Mouse (Mus musculus): ENCODE results near the gene Babam2. TPM values are rescaled to one million over a fixed set of nuclear protein-coding genes. Genes with fewer than 3 reads are reported as not detected.

Gene Babam2
- total and polyA plus RNA-seq, 3 experiments, result 44.6 to 214 (median 65.0) TPM

- H3K36me3 ChIP-seq (replicated peaks), result peaks cover 9% of the 10 kb centered on the region
- TF ChIP-seq GATA1 (IDR thresholded peaks at IDR 0.05; ENCODE audit: borderline replicate concordance, low read length) (no peak), GATA2 (IDR thresholded peaks at IDR 0.05; ENCODE audit: borderline replicate concordance, low read depth, low read length) (no peak)
- ATAC-seq (ENCODE audit: extremely low read depth, insufficient number of reproducible peaks, low FRiP score, poor library complexity, severe bottlenecking) (no peak), DNase-seq (ENCODE audit: low spot score) (no peak)
- H3K27me3 ChIP-seq (ENCODE audit: insufficient read depth, low read length), result no peaks in the 10 kb centered on the region
- no peaks in the 10 kb centered on the region for H3K4me1 ChIP-seq (ENCODE audit: insufficient read depth, low read depth, low read length)
- H3K9me3 ChIP-seq (replicated peaks), result no peaks in the 10 kb centered on the region
- H3K4me3 ChIP-seq (ENCODE audit: low read depth, low read length), result no peak overlapping the region
Measured at GRCm38 (mm10) chr5:31949389-31949788, 251.9 kb downstream of the Babam2 start.

GRCm38 (mm10) chr5:31950532-31950931 lies 253.0 kb downstream of the Babam2 start:
- TF ChIP-seq GATA1 (IDR thresholded peaks at IDR 0.05; ENCODE audit: borderline replicate concordance, low read length), result no peak
- TF ChIP-seq TAL1 (conservative IDR thresholded peaks at IDR 0.05; ENCODE audit: low read depth, low read length), result no peak
- TF ChIP-seq CTCF (IDR thresholded peaks at IDR 0.05; ENCODE audit: low read depth, low read length), result no peak
- TF ChIP-seq POLR2AphosphoS5 (IDR thresholded peaks at IDR 0.05; ENCODE audit: insufficient replicate concordance, low read depth, low read length), result no peak
- no peak for TF ChIP-seq GATA2 (IDR thresholded peaks at IDR 0.05; ENCODE audit: borderline replicate concordance, low read depth, low read length)
- no peaks in the 10 kb centered on the region for H3K4me1 ChIP-seq (ENCODE audit: insufficient read depth, low read depth, low read length)
- H3K27me3 ChIP-seq (ENCODE audit: insufficient read depth, low read length), result no peaks in the 10 kb centered on the region
- no peaks in the 10 kb centered on the region for H3K9me3 ChIP-seq (replicated peaks)
- peaks cover 9% of the 10 kb centered on the region for H3K36me3 ChIP-seq (replicated peaks)
- DNase-seq (ENCODE audit: low spot score), result no peak
- no peak for ATAC-seq (ENCODE audit: extremely low read depth, insufficient number of reproducible peaks, low FRiP score, poor library complexity, severe bottlenecking)
- H3K4me3 ChIP-seq (ENCODE audit: low read depth, low read length), result no peak overlapping the region

GRCm38 (mm10) chr5:31955184-31955583 lies 257.7 kb downstream of the Babam2 start:
- Histone ChIP-seq H3K27me3 (ENCODE audit: insufficient read depth, low read length) (no peaks in the 10 kb centered on the region), H3K36me3 (replicated peaks) (peaks cover 4% of the 10 kb centered on the region), H3K4me1 (ENCODE audit: insufficient read depth, low read depth, low read length) (no peaks in the 10 kb centered on the region), H3K4me3 (ENCODE audit: low read depth, low read length) (no peak overlapping the region), H3K9me3 (replicated peaks) (no peaks in the 10 kb centered on the region)
- TF ChIP-seq POLR2AphosphoS5 (IDR thresholded peaks at IDR 0.05; ENCODE audit: insufficient replicate concordance, low read depth, low read length) (no peak), CTCF (IDR thresholded peaks at IDR 0.05; ENCODE audit: low read depth, low read length) (no peak), GATA2 (IDR thresholded peaks at IDR 0.05; ENCODE audit: borderline replicate concordance, low read depth, low read length) (no peak), GATA1 (IDR thresholded peaks at IDR 0.05; ENCODE audit: borderline replicate concordance, low read length) (no peak), TAL1 (conservative IDR thresholded peaks at IDR 0.05; ENCODE audit: low read depth, low read length) (no peak)
- no peak for DNase-seq (ENCODE audit: low spot score)
- ATAC-seq (ENCODE audit: extremely low read depth, insufficient number of reproducible peaks, low FRiP score, poor library complexity, severe bottlenecking), result no peak

GRCm38 (mm10) chr5:31956336-31956735 lies 258.9 kb downstream of the Babam2 start:
- DNase-seq (ENCODE audit: low spot score) (no peak), ATAC-seq (ENCODE audit: extremely low read depth, insufficient number of reproducible peaks, low FRiP score, poor library complexity, severe bottlenecking) (no peak)
- H3K4me1 ChIP-seq (ENCODE audit: insufficient read depth, low read depth, low read length), result peaks cover 9% of the 10 kb centered on the region
- TF ChIP-seq CTCF (IDR thresholded peaks at IDR 0.05; ENCODE audit: low read depth, low read length) (no peak), GATA1 (IDR thresholded peaks at IDR 0.05; ENCODE audit: borderline replicate concordance, low read length) (no peak), TAL1 (conservative IDR thresholded peaks at IDR 0.05; ENCODE audit: low read depth, low read length) (no peak), GATA2 (IDR thresholded peaks at IDR 0.05; ENCODE audit: borderline replicate concordance, low read depth, low read length) (no peak), POLR2AphosphoS5 (IDR thresholded peaks at IDR 0.05; ENCODE audit: insufficient replicate concordance, low read depth, low read length) (no peak)
- peaks cover 4% of the 10 kb centered on the region for H3K36me3 ChIP-seq (replicated peaks)
- H3K4me3 ChIP-seq (ENCODE audit: low read depth, low read length), result no peak overlapping the region
- no peaks in the 10 kb centered on the region for H3K9me3 ChIP-seq (replicated peaks)
- H3K27me3 ChIP-seq (ENCODE audit: insufficient read depth, low read length), result no peaks in the 10 kb centered on the region

GRCm38 (mm10) chr5:31959886-31960285 lies 262.4 kb downstream of the Babam2 start:
- no peak for DNase-seq (ENCODE audit: low spot score)
- Histone ChIP-seq H3K27me3 (ENCODE audit: insufficient read depth, low read length) (no peaks in the 10 kb centered on the region), H3K36me3 (replicated peaks) (peaks cover 7% of the 10 kb centered on the region), H3K4me1 (ENCODE audit: insufficient read depth, low read depth, low read length) (peaks cover 19% of the 10 kb centered on the region), H3K9me3 (replicated peaks) (no peaks in the 10 kb centered on the region), H3K4me3 (ENCODE audit: low read depth, low read length) (no peak overlapping the region)
- no peak for TF ChIP-seq TAL1 (conservative IDR thresholded peaks at IDR 0.05; ENCODE audit: low read depth, low read length)
- ATAC-seq (ENCODE audit: extremely low read depth, insufficient number of reproducible peaks, low FRiP score, poor library complexity, severe bottlenecking), result no peak

GRCm38 (mm10) chr5:31961423-31961822 lies 263.9 kb downstream of the Babam2 start:
- peaks cover 6% of the 10 kb centered on the region for H3K36me3 ChIP-seq (replicated peaks)
- H3K9me3 ChIP-seq (replicated peaks), result no peaks in the 10 kb centered on the region
- no peaks in the 10 kb centered on the region for H3K27me3 ChIP-seq (ENCODE audit: insufficient read depth, low read length)
- TF ChIP-seq GATA1 (IDR thresholded peaks at IDR 0.05; ENCODE audit: borderline replicate concordance, low read length) (no peak), CTCF (IDR thresholded peaks at IDR 0.05; ENCODE audit: low read depth, low read length) (no peak), GATA2 (IDR thresholded peaks at IDR 0.05; ENCODE audit: borderline replicate concordance, low read depth, low read length) (no peak), TAL1 (conservative IDR thresholded peaks at IDR 0.05; ENCODE audit: low read depth, low read length) (no peak), POLR2AphosphoS5 (IDR thresholded peaks at IDR 0.05; ENCODE audit: insufficient replicate concordance, low read depth, low read length) (no peak)
- DNase-seq (ENCODE audit: low spot score) (peak; percentile 11), ATAC-seq (ENCODE audit: extremely low read depth, insufficient number of reproducible peaks, low FRiP score, poor library complexity, severe bottlenecking) (peak; percentile 63)
- no peak overlapping the region for H3K4me3 ChIP-seq (ENCODE audit: low read depth, low read length)
- peaks cover 19% of the 10 kb centered on the region for H3K4me1 ChIP-seq (ENCODE audit: insufficient read depth, low read depth, low read length)

- no peaks in the 10 kb centered on the region for H3K27me3 ChIP-seq (ENCODE audit: insufficient read depth, low read length)
- DNase-seq (ENCODE audit: low spot score) (no peak), ATAC-seq (ENCODE audit: extremely low read depth, insufficient number of reproducible peaks, low FRiP score, poor library complexity, severe bottlenecking) (no peak)
- H3K4me1 ChIP-seq (ENCODE audit: insufficient read depth, low read depth, low read length), result peaks cover 19% of the 10 kb centered on the region
- no peak overlapping the region for H3K4me3 ChIP-seq (ENCODE audit: low read depth, low read length)
- H3K9me3 ChIP-seq (replicated peaks), result no peaks in the 10 kb centered on the region
- H3K36me3 ChIP-seq (replicated peaks), result peaks cover 5% of the 10 kb centered on the region
- TF ChIP-seq GATA2 (IDR thresholded peaks at IDR 0.05; ENCODE audit: borderline replicate concordance, low read depth, low read length) (no peak), CTCF (IDR thresholded peaks at IDR 0.05; ENCODE audit: low read depth, low read length) (no peak), TAL1 (conservative IDR thresholded peaks at IDR 0.05; ENCODE audit: low read depth, low read length) (no peak), POLR2AphosphoS5 (IDR thresholded peaks at IDR 0.05; ENCODE audit: insufficient replicate concordance, low read depth, low read length) (no peak), GATA1 (IDR thresholded peaks at IDR 0.05; ENCODE audit: borderline replicate concordance, low read length) (no peak)
Measured at GRCm38 (mm10) chr5:31962346-31962745, 264.9 kb downstream of the Babam2 start.
